Mouse (Mus musculus): Measurements from ENCODE around the gene Klf6.

Klf6 gene

DNA sequence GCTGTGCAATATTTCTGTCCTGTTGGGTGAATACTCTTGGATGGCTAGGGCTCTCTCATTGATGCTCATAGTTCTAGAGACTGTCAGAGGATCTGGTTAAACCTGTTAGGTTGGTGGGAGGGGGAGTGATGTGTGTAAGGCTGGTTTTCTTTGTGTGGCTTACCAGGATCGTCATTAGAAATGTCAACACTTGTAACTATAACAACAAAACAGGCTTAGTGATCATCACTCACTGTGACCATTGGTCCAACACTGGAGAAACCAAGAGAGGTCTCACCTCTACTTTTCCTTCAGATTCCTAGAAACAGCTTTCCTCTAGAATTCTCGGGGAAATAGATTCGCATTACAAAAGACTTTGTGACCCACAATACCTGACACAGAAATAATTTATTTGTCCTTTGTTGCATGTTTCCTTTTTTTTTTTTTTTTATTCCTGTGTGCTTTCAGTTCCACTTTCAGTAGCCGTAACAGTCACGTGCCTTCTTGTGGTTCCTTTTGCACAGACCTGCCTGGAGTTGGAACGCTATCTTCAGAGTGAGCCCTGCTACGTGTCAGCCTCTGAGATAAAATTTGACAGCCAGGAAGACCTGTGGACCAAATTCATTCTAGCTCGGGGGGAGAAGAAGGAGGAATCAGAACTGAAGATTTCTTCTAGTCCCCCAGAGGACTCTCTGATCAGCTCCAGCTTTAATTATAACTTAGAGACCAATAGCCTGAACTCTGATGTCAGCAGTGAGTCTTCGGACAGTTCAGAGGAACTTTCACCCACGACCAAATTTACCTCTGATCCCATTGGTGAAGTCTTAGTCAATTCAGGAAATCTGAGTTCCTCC lies 3.2 kb downstream of the Klf6 start:
- no peak for DNase-seq

DNA sequence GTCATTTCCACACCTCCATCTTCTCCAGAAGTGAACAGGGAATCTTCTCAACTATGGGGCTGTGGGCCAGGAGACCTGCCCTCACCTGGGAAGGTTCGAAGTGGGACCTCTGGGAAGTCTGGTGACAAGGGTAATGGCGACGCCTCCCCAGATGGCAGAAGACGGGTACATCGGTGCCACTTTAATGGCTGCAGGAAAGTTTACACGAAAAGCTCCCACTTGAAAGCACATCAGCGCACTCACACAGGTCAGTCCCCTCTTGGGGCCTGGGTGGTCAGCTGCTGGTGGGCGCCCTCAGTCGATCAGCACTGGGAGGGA lies 3.8 kb downstream of the Klf6 start:
- DNase-seq, result no peak

DNA sequence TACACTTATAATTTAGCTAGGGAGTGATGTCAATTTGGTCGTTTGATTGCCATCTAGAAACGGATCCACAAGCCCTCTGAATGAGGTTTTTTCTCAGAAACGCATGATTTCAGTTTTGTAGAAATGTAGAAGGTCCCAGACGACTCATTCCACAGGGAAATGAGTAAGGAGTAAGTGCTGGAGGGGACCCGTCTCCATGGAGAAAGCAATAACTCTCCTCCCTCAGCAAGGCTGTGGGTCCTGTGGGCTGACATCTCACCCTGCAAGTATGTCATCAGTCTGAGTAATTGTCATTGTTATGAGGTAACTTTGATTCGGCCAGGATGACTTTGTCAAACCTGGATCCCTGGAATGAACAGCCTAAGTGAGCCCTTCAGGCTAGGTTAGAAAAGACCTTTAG lies 4.8 kb downstream of the Klf6 start:
- DNase-seq, result no peak

GRCm38 (mm10) chr13:5866532-5866931 lies 5.2 kb downstream of the Klf6 start:
- DNase-seq, result no peak

DNA sequence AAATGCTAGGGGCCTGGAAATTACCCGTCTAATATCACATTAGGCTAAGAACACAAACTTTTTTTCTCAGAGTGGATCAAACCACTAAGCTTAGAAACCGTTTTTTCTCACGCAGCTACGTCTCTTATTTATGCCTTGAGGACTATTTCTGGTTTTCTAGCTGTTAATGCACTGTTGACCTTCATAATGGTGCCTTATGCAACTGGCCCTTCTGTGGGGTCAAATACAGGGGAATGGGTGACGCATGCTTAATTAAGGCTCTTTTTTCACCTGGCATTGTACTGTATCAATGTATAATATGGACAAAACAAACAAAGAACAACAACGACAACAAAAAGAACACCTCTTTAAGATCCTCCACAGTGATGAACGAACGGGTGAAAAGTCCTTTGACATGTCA lies 7.1 kb downstream of the Klf6 start:
- DNase-seq, result no peak

DNA sequence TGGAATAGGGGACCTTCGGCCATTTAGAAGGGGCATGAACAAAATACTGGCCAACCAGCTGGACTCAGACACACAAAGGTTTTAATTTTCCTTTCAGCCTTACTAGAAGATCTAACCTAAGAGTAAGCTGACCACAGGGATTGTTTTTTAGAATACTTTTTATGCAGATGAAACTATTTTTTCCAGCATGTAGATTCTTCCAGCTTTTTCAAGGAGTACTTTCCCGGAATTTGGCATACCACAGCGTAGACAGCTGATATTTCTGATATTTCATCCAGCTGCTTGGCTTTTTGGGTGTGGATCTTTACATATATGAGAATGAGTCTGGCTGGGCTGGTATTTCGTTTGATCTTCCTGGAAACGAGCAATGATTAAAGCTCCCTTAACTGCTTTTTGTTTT lies 8.2 kb downstream of the Klf6 start:
- no peak for DNase-seq

- DNase-seq, result no peak
These were observed 8.6 kb downstream of the Klf6 start for GRCm38 (mm10) chr13:5869842-5870241.

GRCm38 (mm10) chr13:5870382-5871272 lies 9.3 kb downstream of the Klf6 start:
- DNase-seq, result no peak

GRCm38 (mm10) chr13:5871414-5871813 lies 10.1 kb downstream of the Klf6 start:
- no peak for DNase-seq

DNA sequence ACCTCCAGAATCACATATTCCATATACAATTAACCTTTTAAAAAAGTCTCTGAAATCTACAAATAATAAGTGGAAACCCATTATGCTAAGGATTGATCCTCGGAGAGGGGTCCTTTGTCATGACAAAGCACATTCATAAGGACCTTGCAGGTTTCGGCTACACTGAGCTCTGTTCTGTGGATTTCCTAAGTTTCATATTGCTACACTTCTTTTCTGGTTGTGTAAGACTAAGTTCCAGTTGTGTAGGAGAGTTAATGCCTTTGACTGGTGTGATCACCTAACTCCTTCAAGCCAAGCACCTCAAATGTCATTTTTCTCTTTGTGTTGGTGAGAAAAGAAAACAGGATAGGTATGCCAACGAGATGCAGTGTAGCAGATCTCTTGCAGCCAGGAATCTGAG lies 12.4 kb downstream of the Klf6 start:
- no peak for DNase-seq

DNA sequence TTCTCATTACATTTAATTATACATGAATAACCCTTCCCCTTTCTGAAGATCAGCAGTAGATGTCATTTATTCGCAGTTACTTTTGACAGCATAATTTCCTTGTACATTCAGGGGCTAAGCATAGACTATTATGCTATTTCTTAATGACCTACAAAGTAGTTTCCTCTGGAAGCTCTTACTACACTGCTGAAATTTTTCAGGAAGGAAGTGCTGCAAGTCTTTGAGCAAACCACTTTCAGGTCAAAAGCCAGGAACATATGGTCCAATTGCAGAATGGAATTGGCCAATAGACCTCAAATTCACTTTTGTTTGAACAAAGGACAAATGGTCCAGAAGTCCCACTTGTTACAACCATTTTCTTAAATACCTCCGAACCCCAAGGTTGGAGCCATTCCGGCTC lies 14.2 kb downstream of the Klf6 start:
- DNase-seq, result no peak

DNA sequence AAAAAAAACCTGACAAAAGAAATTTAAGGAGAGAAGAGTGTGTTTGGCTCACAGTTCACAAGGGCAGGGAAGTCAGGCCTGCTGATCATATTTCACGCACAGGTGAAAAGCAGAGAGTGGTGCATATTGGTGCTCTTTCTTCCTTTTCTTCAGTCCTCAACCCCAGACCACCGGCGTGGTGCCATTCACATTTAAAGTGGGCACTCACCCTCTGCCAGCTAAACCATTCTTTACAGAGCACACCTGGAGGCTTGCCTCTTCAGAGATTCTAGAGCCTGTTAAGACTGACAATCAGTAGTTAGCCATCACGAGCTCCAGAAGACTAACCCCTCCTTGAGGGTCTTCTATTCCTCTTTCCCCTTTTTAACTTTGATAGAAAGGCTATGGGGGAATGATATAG lies 17.5 kb downstream of the Klf6 start:
- no peak for DNase-seq

DNA sequence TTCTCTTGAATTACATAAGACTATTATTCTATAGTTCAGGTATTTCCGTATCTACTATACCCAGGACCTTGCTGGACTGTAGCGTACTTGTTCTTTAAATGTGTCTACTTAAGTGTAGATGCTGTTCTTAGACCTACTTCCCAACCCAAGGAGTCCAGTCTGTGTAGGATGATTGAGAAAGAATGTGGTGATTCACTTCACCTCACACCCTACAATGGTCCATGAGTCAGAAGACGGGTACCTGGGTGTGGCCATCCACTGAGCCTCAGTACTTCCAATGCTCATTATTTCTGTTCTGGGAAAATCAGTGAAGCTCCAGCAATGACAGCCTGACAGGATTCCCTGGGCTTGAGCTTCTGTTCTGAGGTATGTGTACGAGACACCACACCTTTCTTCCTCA lies 25.5 kb downstream of the Klf6 start:
- no peak for DNase-seq

DNA sequence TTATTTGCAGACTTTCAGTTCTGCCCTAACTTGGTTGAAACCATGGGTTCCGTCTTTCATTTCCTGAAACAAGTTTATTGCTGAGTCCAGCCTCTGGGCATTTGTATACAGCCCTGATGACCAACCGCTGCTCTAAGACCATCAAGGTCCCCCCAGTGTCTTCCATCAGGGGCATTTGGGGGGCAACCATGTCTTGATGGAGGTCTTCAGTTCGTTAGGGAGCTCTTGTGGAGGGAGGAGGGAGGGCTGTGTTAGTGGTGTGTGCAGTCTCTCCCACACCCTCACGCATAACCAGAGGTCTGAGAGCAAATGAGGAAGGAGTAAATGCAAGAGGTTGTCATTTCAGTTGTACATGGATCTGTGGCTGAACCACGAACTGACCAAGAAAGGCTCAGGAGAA lies 26.9 kb downstream of the Klf6 start:
- no peak for DNase-seq

GRCm38 (mm10) chr13:5888731-5889130 lies 27.4 kb downstream of the Klf6 start:
- no peak for DNase-seq

GRCm38 (mm10) chr13:5890035-5890434 lies 28.8 kb downstream of the Klf6 start:
- no peak for DNase-seq

GRCm38 (mm10) chr13:5892684-5893447 lies 31.6 kb downstream of the Klf6 start:
- no peak for DNase-seq

- no peak for DNase-seq
These were observed 33.6 kb downstream of the Klf6 start for GRCm38 (mm10) chr13:5894910-5895309.

- no peak for DNase-seq
These were observed 34.6 kb downstream of the Klf6 start for GRCm38 (mm10) chr13:5895851-5896250.

GRCm38 (mm10) chr13:5897176-5897959 lies 36.1 kb downstream of the Klf6 start:
- no peak for DNase-seq

- no peak for DNase-seq
These were observed 37.7 kb downstream of the Klf6 start for GRCm38 (mm10) chr13:5899021-5899420.

DNA sequence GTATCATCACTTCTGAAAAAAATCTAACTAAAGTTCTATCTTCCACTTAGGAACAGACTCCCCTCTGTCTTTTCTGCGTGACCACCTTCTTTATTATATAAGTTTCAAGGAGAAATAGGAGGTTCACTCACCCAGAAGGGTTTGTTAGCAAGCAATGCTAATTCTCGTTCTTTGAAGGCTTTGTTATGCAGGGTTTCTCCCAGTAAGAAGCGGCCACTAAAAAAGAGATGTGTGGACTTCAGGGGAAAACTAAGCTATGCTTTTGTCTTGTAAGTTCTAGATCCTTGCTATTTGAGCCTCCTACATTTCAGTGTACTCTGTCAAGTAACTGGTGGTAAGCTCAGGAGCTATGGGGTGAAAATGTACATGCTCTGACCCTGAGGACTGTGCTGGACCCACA lies 38.4 kb downstream of the Klf6 start:
- no peak for DNase-seq

GRCm38 (mm10) chr13:5913201-5913600 lies 51.9 kb downstream of the Klf6 start:
- DNase-seq, result no peak
